Mouse (Mus musculus) retina, adult 2 months (tissue): ENCODE results near the gene Higd1a.

Experiments
- DNase-seq: peaks from one replicate; pipeline ENCODE4 v3.0.0-alpha.2; 2012; ENCODE audit warnings: low read depth, low spot score

Higd1a gene

DNA sequence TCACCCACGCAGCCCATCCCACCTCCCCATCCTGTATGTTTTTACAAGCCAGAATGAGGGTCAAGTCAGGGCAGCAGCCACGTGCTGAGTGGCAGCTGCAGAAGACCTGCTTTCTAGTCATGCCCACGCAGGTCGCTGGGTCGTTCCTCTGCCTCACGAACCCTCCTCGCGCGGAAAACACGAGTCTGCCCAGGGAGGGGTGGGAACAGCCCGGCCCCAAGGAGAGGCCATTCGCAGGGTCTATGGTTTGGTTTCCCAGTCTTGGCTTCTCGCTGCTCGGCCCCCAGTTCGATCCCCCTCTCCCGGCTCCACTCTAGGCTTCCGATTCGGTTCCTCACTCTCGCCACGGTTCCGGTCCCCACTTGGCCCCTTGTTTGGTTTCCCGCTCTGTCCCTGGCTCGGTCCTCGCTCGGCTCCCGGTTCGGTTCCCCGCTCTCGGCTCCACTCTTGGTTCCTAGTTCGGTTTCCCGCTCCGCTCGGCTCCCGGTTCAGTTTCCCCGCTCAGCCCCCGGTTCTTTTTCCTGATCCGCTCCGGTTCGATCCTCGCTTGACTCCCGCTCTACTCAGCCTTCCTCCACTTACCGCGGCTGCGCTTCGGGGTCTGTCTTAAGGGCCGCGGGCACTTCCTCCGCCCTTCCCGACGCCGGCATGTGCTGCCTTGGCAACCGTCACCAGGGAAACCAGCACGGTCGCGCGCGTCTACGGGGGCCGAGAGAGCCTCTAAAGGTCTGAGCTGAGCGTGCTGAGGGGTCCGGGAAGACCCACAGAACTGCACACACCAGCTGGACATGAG, 19.1 kb downstream of the Higd1a start, which contains the start of gene Ccdc13:
Gene Ccdc13 (minus strand): TSS at position 633 of the 793 bp plus-strand sequence.
- no peak for DNase-seq

DNA sequence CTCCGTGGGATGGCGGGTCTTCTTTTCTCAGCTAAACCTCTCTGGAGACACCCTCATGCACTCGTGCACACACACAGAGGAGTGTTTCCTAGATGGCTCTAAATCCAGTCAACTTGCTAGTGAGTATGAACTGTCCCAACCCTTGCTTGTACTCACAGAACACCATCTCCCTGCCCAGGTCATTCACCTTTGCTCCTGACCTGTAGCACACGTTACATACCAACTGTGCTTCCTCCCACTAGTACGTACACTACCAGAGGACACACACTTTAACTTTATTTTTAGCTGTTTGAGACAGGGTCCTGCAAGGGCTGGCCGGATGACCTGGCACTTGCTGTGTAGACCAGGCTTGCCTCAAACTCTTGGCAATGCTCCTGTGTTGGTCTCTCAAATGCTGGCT, 20.2 kb downstream of the Higd1a start:
- no peak for DNase-seq

GRCm38 (mm10) chr9:121833825-121834224, 24.3 kb downstream of the Higd1a start:
- DNase-seq, result no peak

DNA sequence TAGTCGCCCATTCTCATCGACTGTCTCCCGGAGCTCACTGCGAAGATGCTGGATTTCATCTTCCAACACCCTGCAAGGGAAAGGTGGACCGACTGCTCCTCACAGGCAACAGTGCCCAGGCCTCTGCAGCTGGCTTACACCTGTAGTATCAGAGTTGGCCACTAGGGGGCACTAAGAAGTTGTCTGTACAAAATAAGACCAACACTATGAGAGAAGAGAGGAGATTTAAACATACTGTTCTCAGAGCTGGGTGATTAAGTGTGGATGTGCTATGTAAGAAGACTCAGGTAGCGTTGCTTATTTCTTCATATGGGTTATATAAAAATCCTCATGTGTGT, 27.2 kb downstream of the Higd1a start:
- peak; percentile 71 for DNase-seq

- DNase-seq, result no peak
Measured at GRCm38 (mm10) chr9:121830243-121830955, 27.8 kb downstream of the Higd1a start.

GRCm38 (mm10) chr9:121829270-121829992, 28.7 kb downstream of the Higd1a start:
- no peak for DNase-seq

DNA sequence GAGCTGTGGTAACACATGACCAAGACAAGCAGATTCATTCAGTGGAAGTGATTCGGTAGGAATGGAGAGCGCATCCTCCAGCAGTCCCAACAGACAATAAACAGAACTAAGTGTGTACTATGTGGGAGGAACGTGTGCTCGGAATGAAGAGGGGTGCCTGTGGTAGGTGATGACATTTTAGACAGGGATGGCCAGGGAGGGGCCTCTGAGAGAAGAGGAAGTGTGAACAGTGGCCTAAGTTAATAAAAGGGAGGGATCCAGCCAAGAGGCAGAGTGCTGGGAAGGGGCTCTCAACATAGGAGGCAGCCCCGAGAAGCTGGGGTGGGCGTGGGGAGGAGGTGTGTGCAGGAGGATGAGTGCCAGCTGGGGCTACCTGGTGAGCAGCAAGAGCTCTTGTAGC, 29.8 kb downstream of the Higd1a start:
- no peak for DNase-seq

DNA sequence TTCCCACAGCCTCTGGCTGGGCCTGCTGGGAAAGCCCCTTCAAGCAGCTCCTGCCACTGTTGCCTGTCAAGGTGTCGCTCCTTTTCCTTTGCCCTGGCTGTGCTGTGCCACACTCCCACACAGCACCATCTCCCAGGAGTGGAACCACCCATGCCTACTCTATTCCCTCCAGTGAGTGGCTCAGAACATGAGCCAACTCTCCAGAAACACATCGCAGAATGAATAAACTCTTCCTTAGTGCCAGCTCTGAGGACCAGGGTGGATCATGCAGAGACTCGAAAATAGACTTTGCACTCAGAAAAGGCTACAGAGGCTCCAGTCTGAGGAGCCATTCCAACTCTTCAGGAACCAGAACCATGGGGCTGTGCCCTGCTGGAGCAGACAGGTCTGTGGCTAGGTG, 31.8 kb downstream of the Higd1a start:
- no peak for DNase-seq

DNA sequence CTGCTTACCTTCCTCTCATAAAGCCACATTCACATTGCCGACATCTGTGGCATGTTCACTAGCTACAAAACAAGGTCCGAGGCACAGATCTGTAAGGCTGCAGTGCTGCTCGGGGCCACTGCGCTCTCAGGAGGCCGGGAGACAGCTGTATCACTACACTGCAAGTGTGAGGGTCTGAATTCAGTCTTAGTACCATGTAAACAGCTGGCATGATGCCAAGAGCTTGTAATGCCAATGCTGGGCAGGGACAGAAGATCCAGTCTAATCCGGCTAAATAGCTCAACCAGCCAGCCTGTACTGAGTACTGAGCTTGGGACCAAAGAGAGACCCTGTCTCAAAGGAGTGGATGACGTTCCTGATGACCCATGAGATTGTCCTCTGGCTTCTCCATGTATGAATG, 34.2 kb downstream of the Higd1a start:
- DNase-seq, result no peak

- no peak for DNase-seq
Measured at GRCm38 (mm10) chr9:121823051-121823450, 35.1 kb downstream of the Higd1a start.

- DNase-seq, result no peak
Measured at GRCm38 (mm10) chr9:121822585-121822991, 35.6 kb downstream of the Higd1a start.

- no peak for DNase-seq
Measured at GRCm38 (mm10) chr9:121820765-121821164, 37.4 kb downstream of the Higd1a start.

DNA sequence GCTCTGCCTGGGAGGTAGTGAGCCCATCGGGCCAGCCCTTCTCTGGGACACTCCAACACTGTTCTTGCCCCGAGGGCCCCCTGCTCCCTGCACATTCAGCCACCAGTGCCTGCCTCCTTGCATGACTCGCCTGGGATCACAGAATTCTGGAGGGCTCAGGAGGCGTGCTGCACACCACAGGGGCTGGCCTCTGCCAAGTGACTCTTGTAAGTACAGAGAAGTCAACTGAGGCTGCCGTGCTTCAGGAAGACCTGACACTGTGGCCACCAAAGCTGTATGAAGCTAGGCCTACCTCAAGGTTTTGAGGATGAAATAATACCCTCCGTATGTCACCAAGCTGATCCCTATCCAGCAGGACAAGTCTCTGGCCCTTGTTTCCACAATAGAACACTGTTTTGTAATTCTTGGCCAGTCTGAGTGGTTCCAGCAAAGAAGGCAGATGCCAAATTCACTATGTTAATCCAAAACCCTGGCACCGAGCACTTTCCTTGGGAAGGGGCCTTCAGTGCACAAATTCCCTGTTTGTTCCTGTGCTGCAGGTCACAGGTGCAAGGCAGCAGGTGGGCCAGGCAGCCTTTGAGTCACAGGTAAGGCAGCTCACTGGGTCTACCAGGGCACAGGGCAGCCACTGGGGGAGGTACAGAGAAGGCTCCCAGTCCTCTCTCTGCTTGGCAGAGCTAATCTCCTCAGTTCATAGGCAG, 38.2 kb downstream of the Higd1a start:
- DNase-seq, result no peak

GRCm38 (mm10) chr9:121819073-121819770, 38.9 kb downstream of the Higd1a start:
- no peak for DNase-seq

DNA sequence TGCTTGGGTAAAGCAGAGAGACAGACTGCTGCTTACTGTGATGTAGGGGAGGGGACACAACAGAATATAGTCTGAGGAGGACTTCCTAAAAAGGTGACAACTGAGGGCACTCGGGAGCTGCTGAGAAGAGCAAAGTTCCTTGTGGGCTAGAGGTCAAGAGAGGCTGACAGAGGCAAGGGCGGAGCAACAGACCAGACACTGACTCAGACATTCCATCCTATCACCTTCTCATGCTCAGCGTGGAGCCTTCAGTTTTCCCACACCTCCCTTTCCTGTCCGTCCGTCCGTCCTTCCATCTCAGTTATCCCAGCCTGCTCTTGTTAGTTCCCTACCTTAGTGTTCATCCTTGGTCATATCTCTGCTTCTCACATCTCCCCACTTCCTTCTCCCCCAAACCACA, 43.0 kb downstream of the Higd1a start:
- DNase-seq, result no peak

- DNase-seq, result no peak
Measured at GRCm38 (mm10) chr9:121810081-121810821, 47.9 kb downstream of the Higd1a start.

- no peak for DNase-seq
Measured at GRCm38 (mm10) chr9:121808511-121808910, 49.7 kb downstream of the Higd1a start.

- no peak for DNase-seq
Measured at GRCm38 (mm10) chr9:121807947-121808346, 50.2 kb downstream of the Higd1a start.

GRCm38 (mm10) chr9:121807546-121807945, 50.6 kb downstream of the Higd1a start:
- DNase-seq, result no peak

DNA sequence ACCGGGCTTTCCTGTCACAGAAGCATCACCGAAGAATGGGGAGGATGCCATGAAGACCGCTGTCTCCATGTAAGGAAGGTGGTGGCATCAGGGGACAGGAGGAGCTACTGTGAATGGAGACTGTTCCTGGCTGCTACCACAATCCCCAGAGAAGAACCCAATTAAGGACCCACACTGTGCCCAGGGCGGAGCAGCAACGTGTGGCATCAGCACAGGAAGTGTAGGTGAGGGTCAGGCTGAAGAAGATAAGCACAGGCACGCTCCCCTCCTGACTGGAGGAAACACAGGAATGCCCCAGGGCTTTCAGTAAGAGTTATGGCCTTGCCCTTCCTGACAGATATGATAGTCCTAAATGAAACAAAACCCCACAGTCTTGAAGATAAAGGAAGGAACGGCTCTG, 55.4 kb downstream of the Higd1a start:
- DNase-seq, result no peak
